Mouse (Mus musculus) MEL (cell line): Measurements from ENCODE around the gene Rpia.

Source experiments
- EP300 ChIP-seq, 2 experiments: IDR thresholded peaks; 2 replicates each; pipeline ENCODE4 v1.6.1; 2011; ENCODE audit warnings: improper control_type of control experiment in 2 of 2, low read length in 2 of 2, low read depth in 1 of 2, mild to moderate bottlenecking in 1 of 2
- KAT2A ChIP-seq: conservative IDR thresholded peaks from 2 replicates; pipeline ENCODE4 v1.6.1; 2012; ENCODE audit warnings: low read depth, low read length, improper control_type of control experiment, inconsistent platforms
- MYC ChIP-seq: IDR thresholded peaks from 2 replicates; pipeline ENCODE4 v1.6.1; 2011; ENCODE audit warnings: low read depth, mild to moderate bottlenecking, low read length, improper control_type of control experiment, moderate library complexity
- POLR2A ChIP-seq, 2 experiments: IDR thresholded peaks; 2 replicates each; pipeline ENCODE4 v1.6.1; 2011 to 2012; ENCODE audit warnings: low read length in 2 of 2, mild to moderate bottlenecking in 2 of 2, control low read depth in 1 of 2, improper control_type of control experiment in 1 of 2, low read depth in 1 of 2, moderate library complexity in 1 of 2; ENCODE audit not compliant: control insufficient read depth in 1 of 2, insufficient read depth in 1 of 2, poor library complexity in 1 of 2
- SIN3A ChIP-seq: IDR thresholded peaks from 2 replicates; pipeline ENCODE4 v1.6.1; 2012; ENCODE audit warnings: low read length, improper control_type of control experiment, inconsistent platforms

DNA sequence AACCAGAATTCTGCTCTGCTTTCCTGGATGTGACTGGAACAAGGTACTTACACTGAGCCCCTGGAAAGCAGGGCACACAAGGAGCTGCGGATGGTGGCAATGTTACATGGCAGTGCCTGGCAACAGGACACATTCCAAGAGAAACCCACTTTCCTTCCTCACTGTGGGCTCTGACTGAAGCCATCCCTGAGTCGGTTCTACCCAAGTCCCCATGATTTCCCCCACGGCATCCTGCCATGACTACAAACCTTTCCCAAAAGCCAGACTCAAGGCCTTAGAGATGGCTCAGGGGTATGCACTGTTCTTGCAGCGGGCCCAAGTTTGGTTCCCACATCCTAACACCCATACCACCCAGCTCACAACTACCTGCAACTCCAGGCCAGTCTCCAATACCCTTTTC is 28.2 kb downstream of the Rpia start:
- TF ChIP-seq EP300 (IDR thresholded peaks at IDR 0.05; ENCODE audit: low read depth in 1 of 2, low read length in 2 of 2), result no peak
- TF ChIP-seq POLR2A (IDR thresholded peaks at IDR 0.05; ENCODE audit: control insufficient read depth in 1 of 2, insufficient read depth in 1 of 2, low read depth in 1 of 2, low read length in 2 of 2, poor library complexity in 1 of 2), result no peak
- no peak for TF ChIP-seq MYC
- no peak for TF ChIP-seq SIN3A
- no peak for TF ChIP-seq KAT2A
